Mouse (Mus musculus): Measurements from ENCODE around the gene Phactr2. TPM values are rescaled to one million over a fixed set of nuclear protein-coding genes. Genes with fewer than 3 reads are reported as not detected.

Phactr2 gene
- total and polyA plus RNA-seq, 3 experiments, result 0.08 to 0.49 (median 0.31) TPM

DNA sequence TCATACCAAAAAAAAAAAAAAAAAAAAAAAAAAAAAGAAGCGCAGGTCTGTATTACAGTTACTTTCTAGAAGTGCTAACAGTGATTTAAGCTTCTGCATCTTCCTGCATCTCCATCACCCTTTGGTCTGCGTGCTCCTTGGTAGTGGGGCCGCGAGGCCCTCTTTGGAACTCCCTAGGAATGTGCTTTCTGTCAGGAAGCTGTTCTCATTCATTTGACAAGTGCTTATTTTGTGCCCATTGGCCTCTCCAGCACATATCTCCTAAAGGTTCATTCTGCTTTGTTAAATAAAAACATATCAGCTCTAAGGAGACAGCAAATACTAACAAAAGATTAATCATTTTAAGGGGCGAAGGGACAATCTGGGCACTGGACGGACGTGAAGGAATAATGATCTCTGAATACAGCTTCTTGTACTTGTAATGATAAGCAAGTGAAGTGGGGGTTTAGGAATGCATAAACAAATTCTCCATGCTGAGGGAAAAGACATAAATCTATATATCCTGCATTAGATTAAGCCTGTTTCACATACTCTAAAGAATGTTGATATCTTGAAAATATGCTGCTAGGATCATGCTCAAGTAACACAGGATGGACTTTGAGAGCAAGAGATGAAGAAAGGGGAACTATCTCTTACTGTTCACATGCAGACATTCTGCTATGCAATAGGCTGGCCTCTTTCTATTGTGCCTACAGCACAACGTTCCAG is 264.1 kb downstream of the Phactr2 start:
- dilution Hi-C loops (cut with MboI; ENCODE audit: extremely low pct_ligation_motif_present, extremely low pct_unique_long_range_greater_than_20kb, low sequenced_read_pairs), result no loop called here
- Histone ChIP-seq H3K36me3 (replicated peaks in 1 of 2; ENCODE audit: control insufficient read depth in 1 of 2, insufficient read depth in 1 of 2, low read length in 1 of 2) (no peaks in the 10 kb centered on the region), H3K9ac (ENCODE audit: insufficient read depth, low read depth) (no peak overlapping the region), H3K79me2 (replicated peaks; ENCODE audit: control insufficient read depth, extremely low read depth, insufficient read depth, poor library complexity, severe bottlenecking) (no peaks in the 10 kb centered on the region), H3K27ac (ENCODE audit: insufficient read depth, low read depth) (no peak overlapping the region), H3K4me1 (ENCODE audit: control insufficient read depth in 1 of 2, insufficient read depth in 2 of 2) (no peaks in the 10 kb centered on the region; a peak in 1 of 4 replicates), H3K4me3 (replicated peaks in 1 of 3; ENCODE audit: low read depth in 2 of 3, low read length in 2 of 3, poor library complexity in 1 of 3) (no peak overlapping the region), H3K4me2 (ENCODE audit: insufficient read depth, low read depth, poor library complexity, severe bottlenecking) (no peak overlapping the region), H3K9me3 (replicated peaks; ENCODE audit: low read length) (no peaks in the 10 kb centered on the region), H3K27me3 (replicated peaks) (no peaks in the 10 kb centered on the region)
- TF ChIP-seq MAX (IDR thresholded peaks at IDR 0.05; ENCODE audit: low read length) (no peak), E2F4 (IDR thresholded peaks at IDR 0.05; ENCODE audit: insufficient replicate concordance, low read depth, low read length) (no peak), RAD21 (IDR thresholded peaks at IDR 0.05; ENCODE audit: low read depth, low read length) (no peak)
- in situ Hi-C loops (cut with MboI; ENCODE audit: low pct_ligation_motif_present, low pct_unique_long_range_greater_than_20kb, low sequenced_read_pairs), result no loop called here
- no peak for DNase-seq (ENCODE audit: extremely low read depth)

DNA sequence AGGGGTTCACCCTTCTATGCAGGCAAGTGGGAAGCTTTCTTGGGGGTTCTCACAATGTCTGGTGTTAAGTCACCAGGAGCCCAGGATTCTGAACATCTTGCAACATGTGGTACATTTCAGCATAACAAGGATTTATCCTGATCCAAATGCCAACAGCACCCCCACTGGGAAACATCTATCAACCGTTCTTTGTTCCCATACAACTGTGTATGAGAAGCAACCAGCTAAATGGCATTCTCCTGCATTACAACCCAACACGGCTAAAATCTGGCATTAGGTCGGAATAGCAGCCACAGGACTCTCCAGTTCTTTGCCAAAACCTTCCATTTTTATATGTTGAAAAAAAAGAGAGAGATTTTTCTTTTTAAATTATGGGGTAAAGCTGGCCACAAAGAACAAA is 264.7 kb downstream of the Phactr2 start:
- Histone ChIP-seq H3K4me2 (ENCODE audit: insufficient read depth, low read depth, poor library complexity, severe bottlenecking) (no peak overlapping the region), H3K36me3 (replicated peaks in 1 of 2; ENCODE audit: control insufficient read depth in 1 of 2, insufficient read depth in 1 of 2, low read length in 1 of 2) (no peaks in the 10 kb centered on the region), H3K4me3 (replicated peaks in 1 of 3; ENCODE audit: low read depth in 2 of 3, low read length in 2 of 3, poor library complexity in 1 of 3) (no peak overlapping the region), H3K9ac (ENCODE audit: insufficient read depth, low read depth) (no peak overlapping the region), H3K27ac (ENCODE audit: insufficient read depth, low read depth) (no peak overlapping the region), H3K27me3 (replicated peaks) (no peaks in the 10 kb centered on the region), H3K4me1 (ENCODE audit: control insufficient read depth in 1 of 2, insufficient read depth in 2 of 2) (no peaks in the 10 kb centered on the region; a peak in 1 of 4 replicates), H3K9me3 (replicated peaks; ENCODE audit: low read length) (no peaks in the 10 kb centered on the region), H3K79me2 (replicated peaks; ENCODE audit: control insufficient read depth, extremely low read depth, insufficient read depth, poor library complexity, severe bottlenecking) (no peaks in the 10 kb centered on the region)
- dilution Hi-C loops (cut with MboI; ENCODE audit: extremely low pct_ligation_motif_present, extremely low pct_unique_long_range_greater_than_20kb, low sequenced_read_pairs), result no loop called here
- TF ChIP-seq JUN (IDR thresholded peaks at IDR 0.05; ENCODE audit: insufficient read depth, low read depth, low read length) (no peak), BHLHE40 (IDR thresholded peaks at IDR 0.05; ENCODE audit: low read depth, low read length) (no peak), UBTF (IDR thresholded peaks at IDR 0.05; ENCODE audit: low read depth, low read length) (no peak), NELFE (IDR thresholded peaks at IDR 0.05; ENCODE audit: low read depth, low read length) (no peak), TCF12 (IDR thresholded peaks at IDR 0.05; ENCODE audit: low read depth, low read length) (no peak), MEF2A (IDR thresholded peaks at IDR 0.05; ENCODE audit: borderline replicate concordance, low read depth, low read length) (no peak)
- no peak for DNase-seq (ENCODE audit: extremely low read depth)
- in situ Hi-C loops (cut with MboI; ENCODE audit: low pct_ligation_motif_present, low pct_unique_long_range_greater_than_20kb, low sequenced_read_pairs), result no loop called here

DNA sequence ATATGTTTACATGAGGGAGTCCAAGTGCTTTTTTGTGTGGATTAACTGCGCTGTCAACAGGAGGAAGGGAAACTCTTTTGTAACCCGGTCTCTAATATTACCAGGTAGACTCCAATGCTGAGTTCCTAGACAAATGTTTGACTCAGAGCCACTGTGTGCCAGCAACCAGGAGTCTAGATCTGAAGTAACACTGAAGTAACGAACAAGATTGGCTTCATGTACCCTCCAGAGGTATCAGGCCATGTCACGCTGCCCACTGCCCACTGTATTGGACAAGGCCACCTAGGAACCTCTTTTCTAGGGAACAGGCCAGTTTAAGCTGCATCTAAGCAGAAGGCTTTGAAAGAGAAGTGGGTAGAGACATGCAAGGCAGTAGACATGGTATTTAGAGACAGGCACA is 265.2 kb downstream of the Phactr2 start:
- Histone ChIP-seq H3K9ac (ENCODE audit: insufficient read depth, low read depth) (no peak overlapping the region), H3K36me3 (replicated peaks in 1 of 2; ENCODE audit: control insufficient read depth in 1 of 2, insufficient read depth in 1 of 2, low read length in 1 of 2) (no peaks in the 10 kb centered on the region), H3K9me3 (replicated peaks; ENCODE audit: low read length) (no peaks in the 10 kb centered on the region), H3K4me2 (ENCODE audit: insufficient read depth, low read depth, poor library complexity, severe bottlenecking) (no peak overlapping the region), H3K4me1 (ENCODE audit: control insufficient read depth in 1 of 2, insufficient read depth in 2 of 2) (no peaks in the 10 kb centered on the region), H3K4me3 (replicated peaks in 1 of 3; ENCODE audit: low read depth in 2 of 3, low read length in 2 of 3, poor library complexity in 1 of 3) (no peak overlapping the region), H3K27ac (ENCODE audit: insufficient read depth, low read depth) (no peak overlapping the region), H3K27me3 (replicated peaks) (no peaks in the 10 kb centered on the region), H3K79me2 (replicated peaks; ENCODE audit: control insufficient read depth, extremely low read depth, insufficient read depth, poor library complexity, severe bottlenecking) (no peaks in the 10 kb centered on the region)
- dilution Hi-C loops (cut with MboI; ENCODE audit: extremely low pct_ligation_motif_present, extremely low pct_unique_long_range_greater_than_20kb, low sequenced_read_pairs) (no loop called here), in situ Hi-C loops (cut with MboI; ENCODE audit: low pct_ligation_motif_present, low pct_unique_long_range_greater_than_20kb, low sequenced_read_pairs) (no loop called here)
- no peak for TF ChIP-seq CTCF (conservative IDR thresholded peaks at IDR 0.05 in 1 of 2, IDR thresholded peaks at IDR 0.05 in 1 of 2; ENCODE audit: low read depth in 2 of 2, low read length in 2 of 2)
- TF ChIP-seq ELF1 (IDR thresholded peaks at IDR 0.05; ENCODE audit: low read depth, low read length), result no peak
- no peak for TF ChIP-seq NELFE (IDR thresholded peaks at IDR 0.05; ENCODE audit: low read depth, low read length)
- no peak for TF ChIP-seq CHD2 (IDR thresholded peaks at IDR 0.05; ENCODE audit: low read length)
- TF ChIP-seq MYC (IDR thresholded peaks at IDR 0.05; ENCODE audit: low read depth, low read length), result no peak
- no peak for TF ChIP-seq PAX5 (IDR thresholded peaks at IDR 0.05; ENCODE audit: low read length)
- TF ChIP-seq JUN (IDR thresholded peaks at IDR 0.05; ENCODE audit: insufficient read depth, low read depth, low read length), result no peak
- no peak for TF ChIP-seq ZNF384 (IDR thresholded peaks at IDR 0.05; ENCODE audit: low read depth, low read length)
- no peak for TF ChIP-seq IRF4 (IDR thresholded peaks at IDR 0.05; ENCODE audit: low read depth, low read length)
- TF ChIP-seq KAT2A (IDR thresholded peaks at IDR 0.05; ENCODE audit: insufficient replicate concordance, low read length), result no peak
- TF ChIP-seq TCF12 (IDR thresholded peaks at IDR 0.05; ENCODE audit: low read depth, low read length), result no peak
- TF ChIP-seq E2F4 (IDR thresholded peaks at IDR 0.05; ENCODE audit: insufficient replicate concordance, low read depth, low read length), result no peak
- TF ChIP-seq GABPA (IDR thresholded peaks at IDR 0.05; ENCODE audit: insufficient replicate concordance, low read depth, low read length), result no peak
- TF ChIP-seq UBTF (IDR thresholded peaks at IDR 0.05; ENCODE audit: low read depth, low read length), result no peak
- no peak for TF ChIP-seq BHLHE40 (IDR thresholded peaks at IDR 0.05; ENCODE audit: low read depth, low read length)
- no peak for TF ChIP-seq RAD21 (IDR thresholded peaks at IDR 0.05; ENCODE audit: low read depth, low read length)
- no peak for TF ChIP-seq TBP (conservative IDR thresholded peaks at IDR 0.05; ENCODE audit: low read depth, low read length)
- no peak for DNase-seq (ENCODE audit: extremely low read depth)
